In genomic region chr15:56202552-56202951, GRCm38 (mm10) we compare ENCODE assay signal across 23 mouse cellular contexts.
DNase-seq lines count a peak whose midpoint lies in the region; ATAC-seq and TF ChIP-seq lines count a peak whose summit lies in the region.
"Had no signal": no experiment of that assay in that cellular context is flagged by ENCODE, and none has a peak within 500 bp of the region (broad histone marks: within the 10 kb centered on the region; RNA-seq: fewer than 3 reads in every experiment).

No protein-coding gene starts in this region.

- no peak for TF ChIP-seq CTCF in lung, adult 2 months (IDR thresholded peaks at IDR 0.05; ENCODE audit: insufficient read depth, low read length)
- TF ChIP-seq CTCF in brain, embryonic 14.5 days (IDR thresholded peaks at IDR 0.05; ENCODE audit: borderline replicate concordance, extremely low read depth, insufficient read depth, insufficient read length) = no peak
- TF ChIP-seq CTCF in forebrain, postnatal 0 days (IDR thresholded peaks at IDR 0.05; ENCODE audit: low read depth) = no peak

- ATAC-seq in lung, embryonic 16.5 days (ENCODE audit: low read depth) = peak; percentile 71
- no peak for ATAC-seq in megakaryocyte-erythroid progenitor cell, adult 5-6 weeks (replicated peaks; ENCODE audit: low FRiP score, low TSS enrichment, poor library complexity, severe bottlenecking)
- no peak for ATAC-seq in forebrain, postnatal 0 days
- ATAC-seq: CD4-positive, CD25-positive, alpha-beta regulatory T cell, adult 4 months; forebrain, embryonic 13.5 days; forebrain, embryonic 16.5 days had no signal

- H3K4me2 ChIP-seq in lung, embryonic 16.5 days (ENCODE audit: low read depth, low read length) = no peak overlapping the region
- no peak overlapping the region for H3K4me2 ChIP-seq in forebrain, postnatal 0 days (ENCODE audit: low read depth)
- H3K4me2 ChIP-seq: forebrain, embryonic 13.5 days; heart, embryonic 11.5 days; hindbrain, embryonic 12.5 days; hindbrain, embryonic 15.5 days had no signal

- peaks cover 5% of the 10 kb centered on the region; the same call in 1 of the 2 replicates for H3K4me1 ChIP-seq in lung, embryonic 16.5 days (replicated peaks; ENCODE audit: control insufficient read depth, insufficient read depth, low read length)
- no peaks in the 10 kb centered on the region for H3K4me1 ChIP-seq in lung, adult 2 months (ENCODE audit: control insufficient read depth, insufficient read depth, low read length)
- H3K4me1 ChIP-seq in forebrain, postnatal 0 days (ENCODE audit: insufficient read depth) = 0 out of 2 replicates have a peak, but pooled peaks cover under 1% of the 10 kb centered on the region
- H3K4me1 ChIP-seq: forebrain, embryonic 10.5 days; forebrain, embryonic 13.5 days; hindbrain, embryonic 12.5 days; hindbrain, embryonic 15.5 days had no signal

- no peaks in the 10 kb centered on the region for H3K9me3 ChIP-seq in lung, embryonic 16.5 days (ENCODE audit: control insufficient read depth, low read length)
- no peaks in the 10 kb centered on the region for H3K9me3 ChIP-seq in forebrain, postnatal 0 days (ENCODE audit: low read length)
- H3K9me3 ChIP-seq: forebrain, embryonic 10.5 days; forebrain, embryonic 13.5 days; hindbrain, embryonic 12.5 days; hindbrain, embryonic 15.5 days had no signal

- peak; percentile 2 for DNase-seq in kidney, postnatal 14 days
- DNase-seq in kidney, adult 9 months = no peak
- DNase-seq in lung, adult 2 months = no peak
- DNase-seq in brain, embryonic 14.5 days (ENCODE audit: low read depth) = peak; percentile 5
- DNase-seq in lung, postnatal 25 days (ENCODE audit: low spot score) = peak; percentile 5
- DNase-seq in forebrain, postnatal 0 days = no peak
- DNase-seq: adrenal gland, adult 2 months; adrenal gland, postnatal 14 days; cerebellum, adult 18-20 months; cerebellum, adult 9-10 months; cerebellum, postnatal 14 days; gastrocnemius, postnatal 10 days; gastrocnemius, postnatal 36 days; heart, adult 2 months had no signal

- H3K4me3 ChIP-seq in lung, embryonic 16.5 days (ENCODE audit: low read length) = no peak overlapping the region
- H3K4me3 ChIP-seq in lung, adult 2 months (replicated peaks; ENCODE audit: extremely low read depth, low read depth, low read length) = no peak overlapping the region
- H3K4me3 ChIP-seq in forebrain, postnatal 0 days (ENCODE audit: low read depth, low read length) = no peak overlapping the region
- H3K4me3 ChIP-seq: forebrain, embryonic 10.5 days; forebrain, embryonic 13.5 days; heart, adult 2 months; hindbrain, embryonic 12.5 days; hindbrain, embryonic 15.5 days had no signal

- H3K27me3 ChIP-seq in lung, embryonic 16.5 days (ENCODE audit: control insufficient read depth, insufficient read depth, low read depth, low read length) = no peaks in the 10 kb centered on the region
- H3K27me3 ChIP-seq in forebrain, postnatal 0 days (ENCODE audit: insufficient read depth, low read length) = no peaks in the 10 kb centered on the region
- H3K27me3 ChIP-seq: forebrain, embryonic 13.5 days; hindbrain, embryonic 12.5 days; hindbrain, embryonic 15.5 days had no signal

- H3K9ac ChIP-seq in lung, embryonic 16.5 days (ENCODE audit: low read length) = no peak overlapping the region
- H3K9ac ChIP-seq in forebrain, postnatal 0 days = no peak overlapping the region
- H3K9ac ChIP-seq: forebrain, embryonic 13.5 days; hindbrain, embryonic 12.5 days; hindbrain, embryonic 15.5 days had no signal

- H3K36me3 ChIP-seq in lung, embryonic 16.5 days (ENCODE audit: control insufficient read depth, insufficient read depth, low read length) = no peaks in the 10 kb centered on the region
- no peaks in the 10 kb centered on the region for H3K36me3 ChIP-seq in forebrain, postnatal 0 days (ENCODE audit: insufficient read depth)
- H3K36me3 ChIP-seq: forebrain, embryonic 10.5 days; hindbrain, embryonic 12.5 days; hindbrain, embryonic 15.5 days had no signal

- 29% methylated on average over 5 of the region's 5 CpGs for WGBS in lung, embryonic 16.5 days
- 35% methylated on average over 5 of the region's 5 CpGs for WGBS in lung, adult 2 months
- WGBS in forebrain, postnatal 0 days = 78% methylated on average over 5 of the region's 5 CpGs

- no peak overlapping the region for H3K27ac ChIP-seq in lung, embryonic 16.5 days (ENCODE audit: low read length)
- H3K27ac ChIP-seq in forebrain, postnatal 0 days (ENCODE audit: low read depth, low read length) = no peak overlapping the region
- H3K27ac ChIP-seq: forebrain, embryonic 10.5 days; forebrain, embryonic 13.5 days; heart, adult 2 months; hindbrain, embryonic 12.5 days; hindbrain, embryonic 15.5 days had no signal

- TF ChIP-seq POLR2A in lung, adult 2 months (IDR thresholded peaks at IDR 0.05; ENCODE audit: borderline replicate concordance, extremely low read depth, low read depth, low read length) = no peak
- TF ChIP-seq POLR2A in brain, embryonic 14.5 days (IDR thresholded peaks at IDR 0.05; ENCODE audit: borderline replicate concordance, extremely low read depth, insufficient read depth, insufficient read length, poor library complexity, severe bottlenecking) = no peak

Comparison
In these comparisons a context has a peak if more than half of its experiments do, and no peak if none do; other contexts are left out.
1. DNase-seq: peak in kidney, postnatal 14 days (single experiment), brain, embryonic 14.5 days (single experiment) and lung, postnatal 25 days (single experiment); none in kidney, adult 9 months (single experiment), lung, adult 2 months (single experiment) and forebrain, postnatal 0 days (single experiment).